Mouse (Mus musculus): Measurements from ENCODE around the gene Myo16. TPM values are rescaled to one million over a fixed set of nuclear protein-coding genes. Genes with fewer than 3 reads are reported as not detected.

The Myo16 gene
- total RNA-seq, 2 experiments from 2014 or later = 0.31 to 0.86 TPM

GRCm38 (mm10) chr8:10448545-10448944 lies 294.8 kb downstream of the Myo16 start:
- DNase-seq = peak; percentile 19 to 21
- intact Hi-C loops (cut with DNase I) = loop anchor here (10.0 kb wide), 1 partner anchor 586 kb away; no protein-coding TSS in a partner anchor

GRCm38 (mm10) chr8:10453046-10453445 lies 299.3 kb downstream of the Myo16 start:
- DNase-seq = no peak
- intact Hi-C loops (cut with DNase I) = no loop called here

DNA sequence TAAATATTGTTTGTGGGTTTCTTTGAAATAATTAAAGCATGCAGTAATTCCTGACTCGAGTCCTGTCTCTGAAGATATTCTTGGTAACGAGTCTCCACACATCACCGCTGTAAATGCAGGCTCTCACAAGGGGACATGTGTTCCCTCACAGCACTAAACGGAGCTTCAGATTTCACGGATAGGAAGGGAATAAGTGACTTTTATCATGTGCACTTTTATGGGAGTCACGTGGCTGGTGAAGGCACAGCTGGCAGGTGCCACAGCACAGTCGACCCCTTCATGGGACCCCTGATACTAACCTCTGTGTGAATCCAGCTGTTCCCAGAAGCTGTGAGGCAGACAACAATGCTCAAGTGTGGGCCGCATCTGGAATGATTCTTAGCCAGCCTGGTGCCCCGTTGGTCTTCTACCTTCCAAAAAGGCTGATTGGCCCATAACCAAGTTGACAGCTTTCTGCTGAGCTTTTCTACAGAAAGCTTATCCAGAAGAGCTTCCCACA lies 304.5 kb downstream of the Myo16 start:
- no peak for DNase-seq
- intact Hi-C loops (cut with DNase I) = no loop called here

DNA sequence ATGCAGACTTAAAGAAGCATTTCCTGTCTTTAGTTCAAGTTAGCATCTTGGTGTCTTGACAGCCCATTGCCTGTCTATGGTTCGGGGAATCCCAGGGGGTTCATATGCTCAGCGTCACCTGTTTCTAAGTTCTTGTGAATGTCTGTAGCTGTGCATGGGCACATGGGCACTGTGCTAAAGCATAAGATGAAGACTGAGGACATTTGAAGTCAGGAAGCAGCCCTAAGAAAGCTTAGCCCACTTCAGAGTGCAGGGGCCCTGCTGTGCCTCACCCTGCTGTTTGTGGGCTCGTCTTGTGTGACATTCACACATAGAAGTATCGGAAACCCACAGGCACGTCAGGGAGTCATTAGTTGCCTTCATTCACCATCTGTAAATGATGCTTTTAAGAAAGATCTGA lies 308.6 kb downstream of the Myo16 start:
- intact Hi-C loops (cut with DNase I) = no loop called here
- no peak for DNase-seq

DNA sequence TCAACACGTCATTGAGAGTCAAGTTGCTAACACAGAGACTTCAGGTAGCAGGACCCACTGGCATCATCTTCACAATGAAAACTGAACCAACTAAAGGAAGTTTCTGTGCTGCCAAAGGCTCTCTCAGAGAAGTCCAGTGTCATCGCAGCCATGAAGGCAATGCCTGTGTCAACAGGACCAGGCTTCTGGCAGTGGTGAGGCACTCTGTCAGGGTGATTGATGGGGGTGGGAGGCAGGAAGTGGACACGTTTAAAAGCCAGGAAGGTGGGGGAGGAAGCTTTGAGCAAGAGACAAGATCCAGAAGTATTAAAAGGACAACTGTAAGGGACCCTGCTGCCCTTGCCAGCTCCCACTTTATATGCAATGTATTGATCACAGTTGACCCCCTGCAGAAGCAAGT lies 314.8 kb downstream of the Myo16 start:
- intact Hi-C loops (cut with DNase I) = no loop called here
- no peak for DNase-seq

DNA sequence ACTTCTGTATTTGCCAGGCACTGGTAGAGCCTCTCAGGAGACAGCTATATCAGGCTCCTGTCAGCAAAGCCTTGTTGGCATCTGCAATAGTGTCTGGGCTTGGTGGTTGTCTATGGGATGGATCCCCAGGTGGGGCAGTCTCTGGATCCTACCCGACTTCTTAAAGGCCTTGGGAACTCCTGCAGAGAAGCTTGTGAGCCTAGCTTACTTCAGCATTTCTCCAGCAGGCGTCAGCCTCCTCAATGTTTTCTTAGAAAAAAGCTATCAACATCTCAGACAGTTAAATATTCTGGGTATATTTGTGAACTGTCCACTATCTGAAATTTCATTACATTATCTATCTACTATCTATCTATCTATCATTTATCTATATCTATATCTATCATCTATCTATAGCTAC lies 315.9 kb downstream of the Myo16 start:
- intact Hi-C loops (cut with DNase I) = no loop called here
- no peak for DNase-seq

DNA sequence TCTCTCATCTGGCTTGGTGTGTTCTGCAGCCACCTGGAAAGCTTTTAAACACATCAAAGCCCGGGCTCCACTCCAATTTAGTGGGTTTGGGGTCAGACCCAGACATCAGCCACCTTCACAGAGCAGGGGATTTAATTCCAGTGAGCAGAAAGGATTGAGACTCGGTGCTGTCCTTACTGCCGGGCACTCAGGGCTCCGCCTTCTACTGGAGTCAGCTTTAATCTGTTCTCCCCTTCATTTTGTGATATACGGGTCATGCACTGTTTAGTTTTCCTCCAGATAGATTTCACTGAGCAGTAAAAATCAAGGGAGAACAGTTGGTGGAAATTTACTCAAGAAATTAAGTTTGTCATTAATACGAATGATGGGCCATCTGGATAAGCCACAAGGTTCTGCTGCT lies 316.6 kb downstream of the Myo16 start:
- intact Hi-C loops (cut with DNase I) = no loop called here
- DNase-seq = no peak

DNA sequence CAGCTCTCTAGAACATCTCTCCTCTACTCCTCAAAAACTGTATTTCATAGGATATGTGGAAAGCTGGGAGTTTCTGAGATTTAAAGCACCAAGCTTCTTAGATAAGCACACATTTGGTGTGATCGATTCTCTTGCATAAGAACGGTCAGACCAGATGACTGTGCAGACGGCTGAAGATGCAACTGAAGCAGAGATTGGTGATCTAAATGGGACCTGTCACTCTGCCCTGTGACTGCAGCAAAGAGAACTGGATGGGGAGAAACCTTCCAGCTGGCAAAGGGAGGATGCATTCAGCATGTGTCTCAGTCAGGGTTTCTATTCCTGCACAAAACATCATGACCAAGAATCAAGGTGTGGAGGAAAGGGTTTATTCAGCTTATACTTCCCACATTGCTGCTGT lies 318.7 kb downstream of the Myo16 start:
- intact Hi-C loops (cut with DNase I) = no loop called here
- no peak for DNase-seq

GRCm38 (mm10) chr8:10474446-10474845 lies 320.7 kb downstream of the Myo16 start:
- intact Hi-C loops (cut with DNase I) = no loop called here
- no peak for DNase-seq

- DNase-seq = no peak
- intact Hi-C loops (cut with DNase I) = no loop called here
Measured at GRCm38 (mm10) chr8:10479059-10479458, 325.3 kb downstream of the Myo16 start.

GRCm38 (mm10) chr8:10480850-10481249 lies 327.1 kb downstream of the Myo16 start:
- intact Hi-C loops (cut with DNase I) = no loop called here
- DNase-seq = no peak

- intact Hi-C loops (cut with DNase I) = no loop called here
- DNase-seq = no peak
Measured at GRCm38 (mm10) chr8:10482064-10482463, 328.4 kb downstream of the Myo16 start.

DNA sequence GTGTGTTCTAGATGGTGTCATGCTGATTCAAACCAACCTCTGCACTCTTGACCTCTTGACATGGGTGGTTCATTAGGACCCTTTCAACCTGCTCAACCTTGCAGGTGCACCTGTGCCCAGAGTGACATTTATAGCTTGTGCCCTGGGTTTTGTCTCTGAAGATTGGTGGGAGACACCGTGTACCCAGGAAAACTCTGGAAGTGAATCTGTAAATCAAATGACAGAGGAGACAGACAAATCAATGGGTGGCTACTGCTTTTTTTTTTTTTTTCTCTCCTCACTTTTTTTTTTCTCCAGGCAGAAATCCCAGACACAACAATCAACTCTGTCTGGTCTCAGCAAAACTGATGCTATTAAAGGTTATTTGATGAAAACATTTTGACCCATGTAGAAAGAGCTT lies 329.2 kb downstream of the Myo16 start:
- DNase-seq = no peak
- intact Hi-C loops (cut with DNase I) = no loop called here

DNA sequence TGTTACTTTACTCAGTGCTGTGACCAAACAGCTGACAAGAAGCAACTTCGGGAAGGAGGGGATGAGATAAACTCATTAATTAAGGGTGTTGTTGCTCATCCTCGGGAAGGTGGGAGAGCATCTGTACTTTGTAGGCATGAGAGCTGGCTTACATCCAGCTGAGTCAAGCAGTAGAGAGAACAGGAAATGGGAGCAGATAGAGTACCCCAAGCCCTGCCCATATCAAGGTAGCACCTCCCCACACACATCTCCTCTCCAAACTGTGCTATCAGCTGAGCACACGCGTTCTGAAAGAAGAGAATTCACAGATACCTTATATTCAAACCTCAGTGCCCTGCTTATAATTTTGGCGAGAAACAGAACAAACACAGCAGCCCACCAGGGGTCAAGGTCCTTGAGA lies 330.1 kb downstream of the Myo16 start:
- no peak for DNase-seq
- intact Hi-C loops (cut with DNase I) = no loop called here

GRCm38 (mm10) chr8:10489738-10490419 lies 336.2 kb downstream of the Myo16 start:
- DNase-seq = no peak
- intact Hi-C loops (cut with DNase I) = no loop called here

DNA sequence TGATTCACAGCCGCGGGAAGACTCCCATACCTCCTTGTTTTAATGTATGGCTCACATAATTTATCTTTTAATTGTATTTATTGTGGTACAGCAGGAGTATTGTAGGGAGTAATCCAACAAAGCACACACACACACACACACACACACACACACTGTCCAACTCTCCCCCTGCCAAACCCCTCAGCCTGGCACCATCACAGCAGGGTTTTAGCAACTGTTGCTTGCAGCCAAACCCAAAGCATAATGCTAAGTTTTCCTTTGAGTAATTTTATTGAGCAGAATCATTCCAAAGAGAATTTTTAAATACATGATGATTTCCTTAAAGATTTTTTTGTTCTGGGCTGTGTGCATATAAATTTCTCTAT lies 336.7 kb downstream of the Myo16 start:
- intact Hi-C loops (cut with DNase I) = no loop called here
- DNase-seq = no peak

- intact Hi-C loops (cut with DNase I) = no loop called here
- DNase-seq = no peak
Measured at GRCm38 (mm10) chr8:10490874-10491273, 337.2 kb downstream of the Myo16 start.

GRCm38 (mm10) chr8:10499846-10500245 lies 346.1 kb downstream of the Myo16 start:
- intact Hi-C loops (cut with DNase I) = no loop called here
- DNase-seq = no peak

GRCm38 (mm10) chr8:10500465-10500864 lies 346.8 kb downstream of the Myo16 start:
- intact Hi-C loops (cut with DNase I) = no loop called here
- no peak for DNase-seq

DNA sequence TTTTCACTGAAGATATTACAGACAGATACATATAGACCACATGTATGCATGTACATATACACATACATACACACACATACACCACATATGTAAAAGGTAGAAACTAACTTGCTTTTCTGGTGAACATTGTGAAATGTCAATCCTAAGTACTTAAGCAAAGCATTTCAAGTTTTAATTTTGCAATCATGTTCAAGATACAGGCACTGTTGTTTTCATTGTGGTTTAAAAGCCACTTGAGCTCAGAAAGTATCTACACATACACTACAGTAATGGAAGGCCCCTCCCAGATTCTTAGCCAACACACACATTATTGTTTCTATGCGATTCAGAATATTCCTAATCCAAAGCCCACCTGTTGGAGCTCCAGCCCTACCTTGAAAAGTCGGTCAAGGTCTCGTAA lies 348.0 kb downstream of the Myo16 start:
- intact Hi-C loops (cut with DNase I) = no loop called here
- no peak for DNase-seq

DNA sequence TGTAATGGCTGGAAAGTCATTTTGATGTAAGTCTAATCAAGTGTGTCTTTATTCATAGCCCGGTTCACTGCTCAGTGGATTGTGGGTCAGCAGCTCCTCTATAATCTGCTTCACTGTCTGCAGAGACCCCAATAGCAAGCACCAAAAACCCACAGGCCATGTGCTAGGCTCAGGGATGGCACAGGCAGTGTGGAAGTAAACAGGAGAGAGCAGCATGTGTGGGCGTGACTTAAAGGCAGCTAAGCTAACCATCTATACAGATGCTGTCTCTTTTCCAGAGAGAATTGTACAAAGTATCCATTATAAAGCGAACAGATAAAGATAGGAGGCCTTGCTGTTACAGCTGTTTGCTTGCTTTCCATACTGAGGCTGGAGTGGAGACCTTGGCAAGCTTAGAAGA lies 358.4 kb downstream of the Myo16 start:
- DNase-seq = no peak

GRCm38 (mm10) chr8:10517381-10517780 lies 363.7 kb downstream of the Myo16 start:
- DNase-seq = no peak
- intact Hi-C loops (cut with DNase I) = loop anchor here (10.0 kb wide), 1 partner anchor 1357 kb away; no protein-coding TSS in a partner anchor

More for the DNA sequence above, 358.4 kb downstream of the Myo16 start:
- intact Hi-C loops (cut with DNase I) = loop anchor here (10.0 kb wide), 1 partner anchor 1363 kb away; no protein-coding TSS in a partner anchor

- intact Hi-C loops (cut with DNase I) = loop anchor here (10.0 kb wide), 1 partner anchor 1356 kb away; no protein-coding TSS in a partner anchor
- DNase-seq = no peak
Measured at GRCm38 (mm10) chr8:10519276-10519675, 365.6 kb downstream of the Myo16 start.

Data from gastrocnemius, postnatal 36 days (tissue).